In genomic region chr6:134887008-134887407, GRCm38 (mm10) we compare ENCODE assay signal across 9 mouse cellular contexts. TPM values are rescaled to one million over a fixed set of nuclear protein-coding genes. Genes with fewer than 3 reads are reported as not detected.
DNase-seq lines count a peak whose midpoint lies in the region; ATAC-seq lines count a peak whose summit lies in the region.
"Had no signal": no experiment of that assay in that cellular context is flagged by ENCODE, and none has a peak within 500 bp of the region (broad histone marks: within the 10 kb centered on the region; RNA-seq: fewer than 3 reads in every experiment).

No protein-coding gene starts in this region.

- no peak overlapping the region for H3K27ac ChIP-seq in kidney, embryonic 16.5 days (ENCODE audit: low read length)
- peak overlapping the region; percentile 94 for H3K27ac ChIP-seq in hindbrain, embryonic 12.5 days
- H3K27ac ChIP-seq in neural tube, embryonic 11.5 days (ENCODE audit: low read depth, low read length) = no peak overlapping the region

- 46% methylated on average over 5 of the region's 5 CpGs for WGBS in kidney, embryonic 16.5 days
- WGBS in hindbrain, embryonic 12.5 days = 16% methylated on average over 5 of the region's 5 CpGs
- 28% methylated on average over 5 of the region's 5 CpGs for WGBS in neural tube, embryonic 11.5 days

- no peak for ATAC-seq in kidney, embryonic 16.5 days (ENCODE audit: low FRiP score, low TSS enrichment)
- peak; percentile 29; the same call in 1 of the 2 replicates for ATAC-seq in hindbrain, embryonic 12.5 days (ENCODE audit: low FRiP score)
- peak; percentile 5; the same call in 1 of the 2 replicates for ATAC-seq in neural tube, embryonic 11.5 days (ENCODE audit: insufficient read depth, low FRiP score, low TSS enrichment)

- H3K9me3 ChIP-seq in kidney, embryonic 16.5 days (ENCODE audit: low read length) = no peaks in the 10 kb centered on the region
- H3K9me3 ChIP-seq in hindbrain, embryonic 12.5 days (replicated peaks) = no peaks in the 10 kb centered on the region
- no peaks in the 10 kb centered on the region for H3K9me3 ChIP-seq in neural tube, embryonic 11.5 days (ENCODE audit: control insufficient read depth, low read length)

- no peak overlapping the region for H3K4me3 ChIP-seq in kidney, embryonic 16.5 days (ENCODE audit: low read length)
- H3K4me3 ChIP-seq in hindbrain, embryonic 12.5 days = peak overlapping the region; percentile 49
- H3K4me3 ChIP-seq in neural tube, embryonic 11.5 days (ENCODE audit: low read depth, low read length) = peak overlapping the region; percentile 56

- H3K4me2 ChIP-seq in kidney, embryonic 16.5 days (replicated peaks; ENCODE audit: low read depth, low read length) = peak overlapping the region; percentile 41; the same call in 1 of the 2 replicates
- peak overlapping the region; percentile 59 for H3K4me2 ChIP-seq in hindbrain, embryonic 12.5 days (replicated peaks)
- H3K4me2 ChIP-seq in neural tube, embryonic 11.5 days (ENCODE audit: low read depth) = peak overlapping the region; percentile 58

- no peaks in the 10 kb centered on the region for H3K27me3 ChIP-seq in kidney, embryonic 16.5 days (ENCODE audit: insufficient read depth, low read length)
- H3K27me3 ChIP-seq in hindbrain, embryonic 12.5 days = no peaks in the 10 kb centered on the region
- no peaks in the 10 kb centered on the region for H3K27me3 ChIP-seq in neural tube, embryonic 11.5 days (ENCODE audit: control insufficient read depth, insufficient read depth, low read length)
- H3K27me3 ChIP-seq: CH12.LX had no signal

- H3K9ac ChIP-seq in kidney, embryonic 16.5 days (replicated peaks; ENCODE audit: low read length) = no peak overlapping the region
- peak overlapping the region; percentile 73 for H3K9ac ChIP-seq in hindbrain, embryonic 12.5 days
- peak overlapping the region; percentile 70 for H3K9ac ChIP-seq in neural tube, embryonic 11.5 days (ENCODE audit: low read length)

- H3K36me3 ChIP-seq in kidney, embryonic 16.5 days (ENCODE audit: insufficient read depth, low read length) = no peaks in the 10 kb centered on the region
- H3K36me3 ChIP-seq in hindbrain, embryonic 12.5 days = peaks cover 2% of the 10 kb centered on the region
- H3K36me3 ChIP-seq in neural tube, embryonic 11.5 days (ENCODE audit: control insufficient read depth, insufficient read depth, low read length) = no peaks in the 10 kb centered on the region

- DNase-seq in kidney, postnatal 10 days = no peak
- peak; percentile 42 to 56 for DNase-seq in cerebellum, postnatal 10 days
- no peak for DNase-seq in neural tube, embryonic 11.5 days (ENCODE audit: low spot score)
- DNase-seq in urinary bladder, postnatal 36 days (ENCODE audit: low spot score in 2 of 2) = no peak
- DNase-seq in urinary bladder, postnatal 10 days (ENCODE audit: low spot score) = no peak
- no peak for DNase-seq in kidney, adult 11 months

- peaks cover 6% of the 10 kb centered on the region for H3K4me1 ChIP-seq in kidney, embryonic 16.5 days (ENCODE audit: insufficient read depth, low read length)
- peaks cover 41% of the 10 kb centered on the region for H3K4me1 ChIP-seq in hindbrain, embryonic 12.5 days
- peaks cover 11% of the 10 kb centered on the region for H3K4me1 ChIP-seq in neural tube, embryonic 11.5 days (ENCODE audit: control insufficient read depth, insufficient read depth, low read length)

RNA-seq across cellular contexts. Expression of gene Gpr19, which starts 11.4 kb away (rescaled TPM):
- polyA plus RNA-seq in kidney, embryonic 16.5 days (2015; fragmentation: Nextera tagmentation; extraction: Ambion mirVana) = 13.5 and 13.6 TPM in 2 replicates
- polyA plus RNA-seq in hindbrain, embryonic 12.5 days (2016; fragmentation: Nextera tagmentation; extraction: Ambion mirVana) = 31.3 and 31.8 TPM in 2 replicates
- polyA plus RNA-seq in neural tube, embryonic 11.5 days (2014; fragmentation: Nextera tagmentation; extraction: Ambion mirVana) = 27.4 and 31.0 TPM in 2 replicates

RNA-seq across cellular contexts. Expression of gene Cdkn1b, which starts 33.2 kb away (rescaled TPM):
- 13.4 and 15.1 TPM in 2 replicates for polyA plus RNA-seq in kidney, embryonic 16.5 days (2015; fragmentation: Nextera tagmentation; extraction: Ambion mirVana)
- 24.9 and 25.7 TPM in 2 replicates for polyA plus RNA-seq in hindbrain, embryonic 12.5 days (2016; fragmentation: Nextera tagmentation; extraction: Ambion mirVana)
- polyA plus RNA-seq in neural tube, embryonic 11.5 days (2014; fragmentation: Nextera tagmentation; extraction: Ambion mirVana) = 17.8 and 20.7 TPM in 2 replicates

RNA-seq across cellular contexts. Expression of gene Crebl2, which starts 57.1 kb away (rescaled TPM):
- 2.8 TPM in 2 replicates for polyA plus RNA-seq in kidney, embryonic 16.5 days (2015; fragmentation: Nextera tagmentation; extraction: Ambion mirVana)
- 2.8 and 3.0 TPM in 2 replicates for polyA plus RNA-seq in hindbrain, embryonic 12.5 days (2016; fragmentation: Nextera tagmentation; extraction: Ambion mirVana)
- polyA plus RNA-seq in neural tube, embryonic 11.5 days (2014; fragmentation: Nextera tagmentation; extraction: Ambion mirVana) = 1.1 and 1.5 TPM in 2 replicates

Comparison
In these comparisons a context has a peak if more than half of its experiments do, and no peak if none do; other contexts are left out.
1. DNase-seq: peak in cerebellum, postnatal 10 days (2 of 2); none in kidney, postnatal 10 days (single experiment), neural tube, embryonic 11.5 days (single experiment), urinary bladder, postnatal 36 days (0 of 2), urinary bladder, postnatal 10 days (single experiment) and kidney, adult 11 months (single experiment).
2. Peak in every context shown above with its lines, with median percentiles within 50 percentile points of each other: H3K4me2 ChIP-seq.